Mouse (Mus musculus) inflammation-experienced regulatory T-cells, adult 16 weeks (primary cell): ENCODE results near the gene Myo5c. TPM values are rescaled to one million over a fixed set of nuclear protein-coding genes. Genes with fewer than 3 reads are reported as not detected.

Experiments
- polyA plus RNA-seq: library from polyadenylated mRNA; unstranded; fragments of 100-300 nt; shearing (Covaris generic); gene quantifications from one replicate; pipeline ENCODE4 v1.2.1, GENCODE M21; 2017

Myo5c gene
- polyA plus RNA-seq = 0.26 TPM

GRCm38 (mm10) chr9:75231841-75232746 is at the start of gene Myo5c:
Gene Myo5c, plus strand, starts transcription at chr9:75232020.

GRCm38 (mm10) chr9:75306126-75306898 is 74.5 kb downstream of the Myo5c start, which contains the start of gene Gnb5:
Gene Gnb5, plus strand, starts transcription at chr9:75306288.

GRCm38 (mm10) chr9:75347458-75347857 is 115.6 kb downstream of the Myo5c start, which contains the start of gene Bcl2l10:
Gene Bcl2l10, plus strand, starts transcription at chr9:75347758.

Other genes with a start within 250 kb of the Myo5c start
- 291 TPM for gene Arpp19, start 194.4 kb upstream of the Myo5c start, polyA plus RNA-seq
- 6.6 TPM for gene Myo5a, start 161.0 kb upstream of the Myo5c start, polyA plus RNA-seq
- gene Gnb5, start 74.3 kb downstream of the Myo5c start, polyA plus RNA-seq = 14.7 TPM
- gene Bcl2l10, start 115.7 kb downstream of the Myo5c start, polyA plus RNA-seq = not detected
- gene Mapk6, start 178.0 kb downstream of the Myo5c start, polyA plus RNA-seq = 52.3 TPM
- 32.7 TPM for gene Leo1, start 209.5 kb downstream of the Myo5c start, polyA plus RNA-seq